Mouse (Mus musculus): ENCODE measurements around the gene Ifit1bl1. TPM values are rescaled to one million over a fixed set of nuclear protein-coding genes. Genes with fewer than 3 reads are reported as not detected.
A peak's percentile ranks its signal among the peaks of the same experiment; 100 is the strongest.

The Ifit1bl1 gene
- polyA plus RNA-seq, 1 experiment from 2014 or later: 0.59 TPM

GRCm38 (mm10) chr19:34554061-34554460 is 47.7 kb downstream of the Ifit1bl1 start:
- Histone ChIP-seq H3K4me3 (no peak overlapping the region), H3K4me2 (replicated peaks) (no peak overlapping the region), H3K4me1 (peaks cover 20% of the 10 kb centered on the region), H3K9me3 (no peaks in the 10 kb centered on the region), H3K27ac (no peak overlapping the region), H3K27me3 (no peaks in the 10 kb centered on the region), H3K36me3 (no peaks in the 10 kb centered on the region), H3K9ac (no peak overlapping the region)
- ATAC-seq (ENCODE audit: low FRiP score, low read depth): no peak

DNA sequence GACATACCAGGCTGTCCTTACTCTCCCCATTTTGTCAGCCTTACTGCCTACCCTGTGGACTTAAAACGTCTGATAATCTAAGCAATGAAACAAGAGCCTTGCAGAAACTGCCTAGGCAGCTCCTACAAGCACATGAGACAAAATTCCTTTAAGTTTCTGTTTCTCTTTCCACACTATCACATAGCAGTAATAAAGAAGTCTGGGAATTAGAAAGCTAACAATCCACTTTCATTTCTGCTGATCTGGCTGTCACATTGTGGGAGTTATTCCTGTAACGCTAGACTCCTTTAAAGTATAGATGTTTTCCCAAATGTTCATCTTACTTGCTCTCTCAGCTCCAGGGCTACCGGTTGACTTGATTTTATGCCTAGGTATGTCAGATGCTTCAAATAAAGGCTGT is 48.2 kb downstream of the Ifit1bl1 start:
- no peaks in the 10 kb centered on the region for H3K27me3 ChIP-seq

GRCm38 (mm10) chr19:34553021-34553420 is 48.7 kb downstream of the Ifit1bl1 start:
- 0 out of 2 replicates have a peak, but pooled peaks have one; percentile 34 for ATAC-seq (ENCODE audit: low FRiP score, low read depth)
- Histone ChIP-seq H3K4me2 (replicated peaks) (peak overlapping the region; percentile 49), H3K4me1 (peaks cover 20% of the 10 kb centered on the region), H3K4me3 (no peak overlapping the region), H3K27ac (peak overlapping the region; percentile 40), H3K9ac (no peak overlapping the region), H3K27me3 (no peaks in the 10 kb centered on the region), H3K9me3 (no peaks in the 10 kb centered on the region), H3K36me3 (no peaks in the 10 kb centered on the region)
- WGBS: 42% methylated on average over 6 of the region's 6 CpGs

More for the DNA sequence above, 48.2 kb downstream of the Ifit1bl1 start:
- Histone ChIP-seq H3K9me3 (no peaks in the 10 kb centered on the region), H3K27ac (peak overlapping the region; percentile 40; the same call in 1 of the 2 replicates), H3K4me1 (peaks cover 20% of the 10 kb centered on the region), H3K4me2 (replicated peaks) (peak overlapping the region; percentile 49), H3K4me3 (no peak overlapping the region), H3K9ac (no peak overlapping the region), H3K36me3 (no peaks in the 10 kb centered on the region)
- 37% methylated on average over 3 of the region's 3 CpGs for WGBS
- no peak for ATAC-seq (ENCODE audit: low FRiP score, low read depth)

- peak; percentile 42; the same call in 1 of the 2 replicates for ATAC-seq (ENCODE audit: low FRiP score, low read depth)
- Histone ChIP-seq H3K4me3 (peak overlapping the region; percentile 20), H3K4me1 (peaks cover 20% of the 10 kb centered on the region), H3K4me2 (replicated peaks) (peak overlapping the region; percentile 49), H3K9ac (no peak overlapping the region), H3K27ac (peak overlapping the region; percentile 77), H3K27me3 (no peaks in the 10 kb centered on the region), H3K36me3 (no peaks in the 10 kb centered on the region), H3K9me3 (no peaks in the 10 kb centered on the region)
- 19% methylated on average over 5 of the region's 5 CpGs for WGBS
Observed at GRCm38 (mm10) chr19:34551981-34552380, 49.8 kb downstream of the Ifit1bl1 start.

GRCm38 (mm10) chr19:34550534-34551223 is 51.1 kb downstream of the Ifit1bl1 start, which contains the start of gene Ifit2:
Gene Ifit2, plus strand, starts transcription at chr19:34550694.
- WGBS: 2% methylated on average over 22 of the region's 22 CpGs

DNA sequence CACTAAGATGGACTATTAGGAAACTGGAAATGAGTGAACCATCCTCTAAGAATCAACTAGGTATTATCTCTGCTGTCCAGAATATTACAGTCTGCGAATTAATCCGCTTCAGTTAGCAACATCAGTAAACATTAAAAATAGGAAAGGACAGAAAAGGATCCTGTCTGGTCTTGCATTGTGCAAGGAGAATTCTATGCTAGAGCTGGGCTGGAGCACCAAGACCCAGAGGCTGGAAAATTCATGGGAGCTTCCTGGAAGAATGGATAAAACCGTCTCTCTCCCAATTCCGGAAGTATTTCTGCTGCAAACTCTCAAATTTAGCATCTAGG is 51.6 kb downstream of the Ifit1bl1 start:
- no peaks in the 10 kb centered on the region for H3K36me3 ChIP-seq
- no peak overlapping the region for H3K27ac ChIP-seq
- no peak overlapping the region; the same call in 1 of the 2 replicates for H3K9ac ChIP-seq
- H3K27me3 ChIP-seq: no peaks in the 10 kb centered on the region
- ATAC-seq (ENCODE audit: low FRiP score, low read depth): no peak
- no peaks in the 10 kb centered on the region for H3K9me3 ChIP-seq
- H3K4me1 ChIP-seq: peaks cover 20% of the 10 kb centered on the region
- H3K4me3 ChIP-seq: peak overlapping the region; percentile 51
- H3K4me2 ChIP-seq (replicated peaks): peak overlapping the region; percentile 64
- WGBS: 33% methylated on average over 4 of the region's 4 CpGs

More at GRCm38 (mm10) chr19:34550534-34551223, 51.1 kb downstream of the Ifit1bl1 start, which contains the start of gene Ifit2:
- no peaks in the 10 kb centered on the region for H3K9me3 ChIP-seq
- H3K4me2 ChIP-seq (replicated peaks): peak within 1 kb of the TSS; percentile 64
- H3K27me3 ChIP-seq: no peaks in the 10 kb centered on the region
- peak within 1 kb of the TSS; percentile 59 for H3K9ac ChIP-seq
- peak; percentile 89 for ATAC-seq (ENCODE audit: low FRiP score, low read depth)
- peaks cover 20% of the 10 kb centered on the region for H3K4me1 ChIP-seq
- H3K36me3 ChIP-seq: no peaks in the 10 kb centered on the region
- peak within 1 kb of the TSS; percentile 77 for H3K27ac ChIP-seq
- H3K4me3 ChIP-seq: peak within 1 kb of the TSS; percentile 51

DNA sequence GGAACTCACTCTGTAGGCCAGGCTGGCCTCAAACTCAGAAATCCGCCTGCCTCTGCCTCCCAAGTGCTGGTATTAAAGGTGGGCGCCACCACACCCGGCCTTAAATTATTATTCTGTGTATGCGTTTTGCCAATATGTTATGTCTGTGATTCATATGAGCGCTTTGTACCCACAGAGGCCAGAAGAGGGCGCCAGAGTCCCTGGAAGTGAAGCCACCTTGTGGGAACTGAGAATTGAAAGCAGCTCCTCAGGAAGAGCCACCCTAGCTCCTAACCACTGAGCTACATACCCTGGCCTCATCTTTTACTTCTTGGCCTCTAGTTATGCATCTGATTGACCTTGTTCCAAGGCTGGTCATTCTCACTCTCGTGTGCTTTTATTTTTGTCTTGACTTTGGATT is 53.8 kb downstream of the Ifit1bl1 start:
- peaks cover 15% of the 10 kb centered on the region for H3K4me1 ChIP-seq
- no peaks in the 10 kb centered on the region for H3K36me3 ChIP-seq
- no peak overlapping the region for H3K4me3 ChIP-seq
- no peak for ATAC-seq (ENCODE audit: low FRiP score, low read depth)
- H3K27me3 ChIP-seq: no peaks in the 10 kb centered on the region
- 32% methylated on average over 7 of the region's 7 CpGs for WGBS
- H3K4me2 ChIP-seq (replicated peaks): no peak overlapping the region
- H3K9ac ChIP-seq: no peak overlapping the region
- H3K27ac ChIP-seq: no peak overlapping the region
- H3K9me3 ChIP-seq: no peaks in the 10 kb centered on the region

GRCm38 (mm10) chr19:34546211-34546610 is 55.5 kb downstream of the Ifit1bl1 start:
- Histone ChIP-seq H3K4me1 (no peaks in the 10 kb centered on the region), H3K9ac (no peak overlapping the region), H3K9me3 (no peaks in the 10 kb centered on the region), H3K4me3 (no peak overlapping the region), H3K36me3 (no peaks in the 10 kb centered on the region), H3K4me2 (replicated peaks) (no peak overlapping the region), H3K27me3 (no peaks in the 10 kb centered on the region), H3K27ac (no peak overlapping the region)
- ATAC-seq (ENCODE audit: low FRiP score, low read depth): no peak
- 87% methylated on average over 4 of the region's 4 CpGs for WGBS

Other genes starting within 250 kb of the Ifit1bl1 start
- 16.4 and 17.5 TPM in 2 replicates for gene Ch25h, start 126.8 kb downstream of the Ifit1bl1 start, polyA plus RNA-seq (2015; fragmentation: Nextera tagmentation; extraction: Ambion mirVana)
- 42.0 and 46.0 TPM in 2 replicates for gene Lipa, start 74.5 kb downstream of the Ifit1bl1 start, polyA plus RNA-seq (2015; fragmentation: Nextera tagmentation; extraction: Ambion mirVana)
- 10.9 and 11.2 TPM in 2 replicates for gene Ifit2, start 51.3 kb downstream of the Ifit1bl1 start, polyA plus RNA-seq (2015; fragmentation: Nextera tagmentation; extraction: Ambion mirVana)
- 1.7 and 3.6 TPM in 2 replicates for gene Ifit3, start 18.4 kb downstream of the Ifit1bl1 start, polyA plus RNA-seq (2015; fragmentation: Nextera tagmentation; extraction: Ambion mirVana)
- gene Ifit3b, start 6.0 kb upstream of the Ifit1bl1 start, polyA plus RNA-seq (2015; fragmentation: Nextera tagmentation; extraction: Ambion mirVana): 0.70 and 0.78 TPM in 2 replicates
- gene Ifit1bl2, start 38.8 kb upstream of the Ifit1bl1 start, polyA plus RNA-seq (2015; fragmentation: Nextera tagmentation; extraction: Ambion mirVana): 0.23 and 0.36 TPM in 2 replicates
- gene Ifit1, start 38.9 kb upstream of the Ifit1bl1 start, polyA plus RNA-seq (2015; fragmentation: Nextera tagmentation; extraction: Ambion mirVana): 0.60 and 0.88 TPM in 2 replicates
- 0.55 and 0.61 TPM in 2 replicates for gene Slc16a12, start 145.3 kb upstream of the Ifit1bl1 start, polyA plus RNA-seq (2015; fragmentation: Nextera tagmentation; extraction: Ambion mirVana)

Measured in limb, embryonic 13.5 days (tissue).